ENCODE assay signal across 17 mouse cellular contexts in genomic region chr14:10941647-10942046, GRCm38 (mm10).
"Had no signal": no experiment of that assay in that cellular context is flagged by ENCODE, and none has a peak within 500 bp of the region (broad histone marks: within the 10 kb centered on the region; RNA-seq: fewer than 3 reads in every experiment).

No protein-coding gene starts in this region.

- H3K4me1 ChIP-seq: midbrain, embryonic 10.5 days; midbrain, embryonic 12.5 days; neural tube, embryonic 13.5 days; neural tube, embryonic 15.5 days had no signal

- DNase-seq: lung, adult 18-20 months; lung, embryonic 14.5 days; lung, postnatal 10 days; lung, postnatal 4 days; midbrain, embryonic 14.5 days; right cerebral cortex, adult 18-20 months; right cerebral cortex, postnatal 25 days; right cerebral cortex, postnatal 4 days; spleen, adult 18-20 months; thymus, adult 2 months; thymus, postnatal 25 days had no signal

- H3K9ac ChIP-seq: lung, embryonic 14.5 days; midbrain, embryonic 12.5 days; neural tube, embryonic 13.5 days; neural tube, embryonic 15.5 days had no signal

- H3K4me3 ChIP-seq: midbrain, embryonic 10.5 days; midbrain, embryonic 12.5 days; myocyte; neural tube, embryonic 13.5 days; neural tube, embryonic 15.5 days had no signal

- H3K27me3 ChIP-seq: midbrain, embryonic 12.5 days; neural tube, embryonic 13.5 days; neural tube, embryonic 15.5 days had no signal

- H3K36me3 ChIP-seq: midbrain, embryonic 10.5 days; midbrain, embryonic 12.5 days; neural tube, embryonic 13.5 days; neural tube, embryonic 15.5 days had no signal

- H3K27ac ChIP-seq: midbrain, embryonic 10.5 days; midbrain, embryonic 12.5 days; neural tube, embryonic 13.5 days; neural tube, embryonic 15.5 days had no signal

- H3K9me3 ChIP-seq: midbrain, embryonic 12.5 days; neural tube, embryonic 13.5 days; neural tube, embryonic 15.5 days had no signal

- ATAC-seq: midbrain, embryonic 16.5 days had no signal

- H3K4me2 ChIP-seq: lung, embryonic 14.5 days; midbrain, embryonic 12.5 days; neural tube, embryonic 13.5 days; neural tube, embryonic 15.5 days had no signal
